Mouse (Mus musculus) liver, adult 2 months (tissue): Measurements from ENCODE around the gene Sh2d6.

Experiments
- CTCF ChIP-seq: fragments of 200-500 bp; IDR thresholded peaks from 2 replicates; pipeline ENCODE4 v1.5.1; 2011; ENCODE audit warnings: low read depth, low read length, control low read depth
- POLR2A ChIP-seq: fragments of 200-500 bp; IDR thresholded peaks from 2 replicates; pipeline ENCODE4 v1.6.1; 2011; ENCODE audit warnings: low read length, control low read depth; ENCODE audit not compliant: insufficient read depth; ENCODE audit errors: extremely low read depth

- TF ChIP-seq CTCF (no peak), POLR2A (no peak)
Observed at GRCm38 (mm10) chr6:72537998-72538500, 16.5 kb upstream of the Sh2d6 start.
